ENCODE assay signal across 12 mouse cellular contexts in genomic region chr11:119144801-119145475, GRCm38 (mm10). TPM values are rescaled to one million over a fixed set of nuclear protein-coding genes. Genes with fewer than 3 reads are reported as not detected.
DNase-seq lines count a peak whose midpoint lies in the region; ATAC-seq lines count a peak whose summit lies in the region.
"Had no signal": no experiment of that assay in that cellular context is flagged by ENCODE, and none has a peak within 500 bp of the region (broad histone marks: within the 10 kb centered on the region; RNA-seq: fewer than 3 reads in every experiment).

No protein-coding gene starts in this region.

- no peaks in the 10 kb centered on the region for H3K27me3 ChIP-seq in forebrain, embryonic 13.5 days
- H3K27me3 ChIP-seq in intestine, embryonic 16.5 days (replicated peaks; ENCODE audit: control insufficient read depth, insufficient read depth, low read length): no peaks in the 10 kb centered on the region
- H3K27me3 ChIP-seq: limb, embryonic 15.5 days had no signal

- 61% methylated on average over 16 of the region's 16 CpGs for WGBS in forebrain, embryonic 13.5 days
- 75% methylated on average over 16 of the region's 16 CpGs for WGBS in intestine, embryonic 16.5 days

- H3K9me3 ChIP-seq in forebrain, embryonic 13.5 days (replicated peaks): no peaks in the 10 kb centered on the region
- H3K9me3 ChIP-seq in intestine, embryonic 16.5 days (ENCODE audit: control insufficient read depth, low read length): no peaks in the 10 kb centered on the region
- H3K9me3 ChIP-seq: limb, embryonic 15.5 days had no signal

- peak; percentile 92 for DNase-seq in adrenal gland, adult 2 months
- DNase-seq in adrenal gland, postnatal 4 days (ENCODE audit: low spot score in 2 of 2): no peak
- peak; percentile 57 for DNase-seq in retina, embryonic 14.5 days (ENCODE audit: low spot score)
- DNase-seq in frontal cortex, postnatal 25 days (ENCODE audit: low spot score in 2 of 2): no peak
- no peak for DNase-seq in heart, postnatal 25 days (ENCODE audit: low spot score)
- DNase-seq in testis, postnatal 14 days (ENCODE audit: low spot score): no peak
- DNase-seq: heart, adult 18-20 months; right cerebral cortex, postnatal 14 days had no signal

- H3K4me3 ChIP-seq in forebrain, embryonic 13.5 days: no peak overlapping the region
- H3K4me3 ChIP-seq in intestine, embryonic 16.5 days (ENCODE audit: low read length): no peak overlapping the region
- H3K4me3 ChIP-seq: limb, embryonic 15.5 days had no signal

- ATAC-seq in forebrain, embryonic 13.5 days: no peak; the same call in 1 of the 2 replicates
- peak; percentile 37; the same call in 1 of the 2 replicates for ATAC-seq in intestine, embryonic 16.5 days
- ATAC-seq: inflammation-experienced regulatory T-cells, adult 6 months had no signal

- no peak overlapping the region for H3K4me2 ChIP-seq in forebrain, embryonic 13.5 days
- no peak overlapping the region for H3K4me2 ChIP-seq in intestine, embryonic 16.5 days (ENCODE audit: low read depth, low read length)
- H3K4me2 ChIP-seq: limb, embryonic 15.5 days had no signal

- H3K9ac ChIP-seq in forebrain, embryonic 13.5 days: no peak overlapping the region
- H3K9ac ChIP-seq in intestine, embryonic 16.5 days (ENCODE audit: low read depth, low read length): no peak overlapping the region
- H3K9ac ChIP-seq: limb, embryonic 15.5 days had no signal

- intact Hi-C loops in heart, postnatal 25 days (cut with DNase I): no loop called here

- H3K36me3 ChIP-seq in forebrain, embryonic 13.5 days (ENCODE audit: poor library complexity, severe bottlenecking): peaks cover 38% of the 10 kb centered on the region
- H3K36me3 ChIP-seq in intestine, embryonic 16.5 days (ENCODE audit: control insufficient read depth, insufficient read depth, low read length): peaks cover 5% of the 10 kb centered on the region; the same call in 1 of the 2 replicates

- peaks cover 16% of the 10 kb centered on the region for H3K4me1 ChIP-seq in forebrain, embryonic 13.5 days
- peaks cover 16% of the 10 kb centered on the region for H3K4me1 ChIP-seq in intestine, embryonic 16.5 days (ENCODE audit: control insufficient read depth, insufficient read depth, low read length)

- peak overlapping the region; percentile 52 for H3K27ac ChIP-seq in forebrain, embryonic 13.5 days
- no peak overlapping the region for H3K27ac ChIP-seq in intestine, embryonic 16.5 days (ENCODE audit: low read length)
- H3K27ac ChIP-seq: limb, embryonic 15.5 days had no signal

RNA-seq across cellular contexts. Expression of gene Cbx4, which starts 58.9 kb away (rescaled TPM):
- total RNA-seq in adrenal gland, adult 2 months (2021): 100 to 1,000 TPM; 144 to 197 TPM
- polyA plus RNA-seq in adrenal gland, adult 2 months (2012; rRNA removed): 89.0 and 127 TPM in 2 replicates
- total RNA-seq in adrenal gland, postnatal 4 days (2021): 10 to 100 TPM; 69.7 to 76.8 TPM
- polyA plus RNA-seq in forebrain, embryonic 13.5 days (2015; fragmentation: Nextera tagmentation; extraction: Ambion mirVana): 10.2 and 11.5 TPM in 2 replicates
- polyA plus RNA-seq in intestine, embryonic 16.5 days (2015; fragmentation: Nextera tagmentation; extraction: Ambion mirVana): 9.3 and 10.0 TPM in 2 replicates
- total RNA-seq in heart, postnatal 25 days (2021): 10 to 100 TPM; 14.0 to 14.8 TPM

Comparison
In these comparisons a context has a peak if more than half of its experiments do, and no peak if none do; other contexts are left out.
1. DNase-seq: peak in adrenal gland, adult 2 months (single experiment) and retina, embryonic 14.5 days (single experiment); none in adrenal gland, postnatal 4 days (0 of 2), frontal cortex, postnatal 25 days (0 of 2), heart, postnatal 25 days (single experiment) and testis, postnatal 14 days (single experiment).
2. RNA of gene Cbx4, which starts 58.9 kb away (total RNA-seq): 144 to 197 TPM in adrenal gland, adult 2 months and 69.7 to 76.8 TPM in adrenal gland, postnatal 4 days; 14.0 to 14.8 TPM in heart, postnatal 25 days; every median in the first group is over 4 times any median in the second.